26 mouse cellular contexts compared by ENCODE assay signal in the genomic region with DNA sequence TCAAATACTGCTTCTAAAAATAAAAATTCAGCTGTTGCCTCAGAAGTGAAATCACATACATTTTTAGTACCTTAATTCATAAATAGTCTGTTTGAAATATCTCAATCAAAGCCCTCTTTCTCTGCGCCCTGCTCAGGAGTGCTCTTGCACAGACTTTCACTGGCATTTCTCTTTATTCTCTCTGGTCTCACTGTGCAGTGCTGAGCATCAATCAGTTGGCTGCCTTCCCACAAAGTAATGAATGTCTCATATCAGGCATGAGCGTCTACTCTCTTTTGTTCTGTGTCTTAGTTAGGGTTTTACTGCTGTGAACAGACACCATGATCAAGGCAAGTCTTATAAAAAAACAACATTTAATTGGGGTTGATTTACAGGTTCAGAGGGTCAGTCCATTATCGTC.
DNase-seq lines count a peak whose midpoint lies in the region; ATAC-seq and TF ChIP-seq lines count a peak whose summit lies in the region.
"Had no signal": no experiment of that assay in that cellular context is flagged by ENCODE, and none has a peak within 500 bp of the region (broad histone marks: within the 10 kb centered on the region; RNA-seq: fewer than 3 reads in every experiment).

No protein-coding gene starts in this region.

- H3K27me3 ChIP-seq in midbrain, embryonic 12.5 days = no peaks in the 10 kb centered on the region
- H3K27me3 ChIP-seq in midbrain, embryonic 13.5 days = no peaks in the 10 kb centered on the region
- no peaks in the 10 kb centered on the region for H3K27me3 ChIP-seq in forebrain, embryonic 16.5 days (replicated peaks; ENCODE audit: control insufficient read depth, insufficient read depth, low read length)
- H3K27me3 ChIP-seq: heart, embryonic 12.5 days; liver, embryonic 15.5 days had no signal

- no peak overlapping the region for H3K4me2 ChIP-seq in midbrain, embryonic 12.5 days (replicated peaks)
- no peak overlapping the region for H3K4me2 ChIP-seq in midbrain, embryonic 13.5 days (replicated peaks)
- no peak overlapping the region for H3K4me2 ChIP-seq in forebrain, embryonic 16.5 days (ENCODE audit: low read length)
- H3K4me2 ChIP-seq: heart, embryonic 12.5 days; hindbrain, embryonic 14.5 days; liver, embryonic 15.5 days; lung, embryonic 14.5 days had no signal

- no peak overlapping the region for H3K27ac ChIP-seq in midbrain, embryonic 12.5 days (replicated peaks)
- no peak overlapping the region for H3K27ac ChIP-seq in midbrain, embryonic 13.5 days
- no peak overlapping the region for H3K27ac ChIP-seq in forebrain, embryonic 16.5 days (ENCODE audit: low read length)
- H3K27ac ChIP-seq: heart, adult 2 months; hindbrain, embryonic 14.5 days; liver, embryonic 15.5 days had no signal

- ATAC-seq in midbrain, embryonic 12.5 days (ENCODE audit: low FRiP score, low read depth) = peak; percentile 78
- ATAC-seq in midbrain, embryonic 13.5 days = no peak
- peak; percentile 76; the same call in 1 of the 2 replicates for ATAC-seq in forebrain, embryonic 16.5 days
- ATAC-seq in monocyte, adult 5-6 weeks (replicated peaks; ENCODE audit: insufficient number of reproducible peaks, low FRiP score, low TSS enrichment, poor library complexity, severe bottlenecking) = no peak
- ATAC-seq: activated CD4-positive, CD25-positive, alpha-beta regulatory T cell, adult 4 months; inflammation-experienced regulatory T-cells, adult 6 months had no signal

- no peak for TF ChIP-seq CTCF in brain, embryonic 14.5 days (IDR thresholded peaks at IDR 0.05; ENCODE audit: borderline replicate concordance, extremely low read depth, insufficient read depth, insufficient read length)

- DNase-seq in brain, adult 2 months (ENCODE audit: low read depth, low spot score) = peak; percentile 43
- peak; percentile 84 for DNase-seq in brain, embryonic 14.5 days (ENCODE audit: low read depth)
- DNase-seq in adrenal gland, postnatal 4 days (ENCODE audit: low spot score in 2 of 2) = no peak
- DNase-seq: adrenal gland, adult 8-10 months; B cell, adult 2 months; cerebellum, adult 11-12 months; cerebellum, adult 9-11 months; heart, adult 2 months; heart, postnatal 4 days; kidney, adult 11 months; kidney, postnatal 14 days; layer of hippocampus, adult 9-11 months; lung, embryonic 14.5 days; lung, postnatal 14 days; right cerebral cortex, postnatal 4 days; thymus, adult 2 months; thymus, postnatal 36 days had no signal

- H3K4me3 ChIP-seq in midbrain, embryonic 12.5 days = no peak overlapping the region
- no peak overlapping the region for H3K4me3 ChIP-seq in midbrain, embryonic 13.5 days (replicated peaks)
- H3K4me3 ChIP-seq in forebrain, embryonic 16.5 days (replicated peaks; ENCODE audit: low read length) = no peak overlapping the region
- H3K4me3 ChIP-seq: heart, adult 2 months; heart, embryonic 12.5 days; liver, embryonic 15.5 days had no signal

- WGBS in midbrain, embryonic 12.5 days = 82% methylated on average over 3 of the region's 3 CpGs
- WGBS in midbrain, embryonic 13.5 days = 61% methylated on average over 3 of the region's 3 CpGs
- WGBS in forebrain, embryonic 16.5 days = 22% methylated on average over 3 of the region's 3 CpGs

- H3K9me3 ChIP-seq in midbrain, embryonic 12.5 days = no peaks in the 10 kb centered on the region
- no peaks in the 10 kb centered on the region for H3K9me3 ChIP-seq in midbrain, embryonic 13.5 days
- no peaks in the 10 kb centered on the region for H3K9me3 ChIP-seq in forebrain, embryonic 16.5 days (ENCODE audit: control insufficient read depth, low read length)
- H3K9me3 ChIP-seq: heart, embryonic 12.5 days; liver, embryonic 15.5 days had no signal

- no peaks in the 10 kb centered on the region for H3K4me1 ChIP-seq in midbrain, embryonic 12.5 days
- H3K4me1 ChIP-seq in midbrain, embryonic 13.5 days (replicated peaks) = no peaks in the 10 kb centered on the region
- H3K4me1 ChIP-seq in forebrain, embryonic 16.5 days (replicated peaks; ENCODE audit: control insufficient read depth, insufficient read depth, low read length) = no peaks in the 10 kb centered on the region
- H3K4me1 ChIP-seq: heart, embryonic 12.5 days; liver, embryonic 15.5 days had no signal

- H3K9ac ChIP-seq in midbrain, embryonic 12.5 days (replicated peaks) = no peak overlapping the region
- no peak overlapping the region for H3K9ac ChIP-seq in midbrain, embryonic 13.5 days (replicated peaks)
- no peak overlapping the region for H3K9ac ChIP-seq in forebrain, embryonic 16.5 days (replicated peaks; ENCODE audit: low read depth, low read length)
- H3K9ac ChIP-seq: heart, embryonic 12.5 days; hindbrain, embryonic 14.5 days; liver, embryonic 15.5 days; lung, embryonic 14.5 days had no signal

- TF ChIP-seq POLR2A in brain, embryonic 14.5 days (IDR thresholded peaks at IDR 0.05; ENCODE audit: borderline replicate concordance, extremely low read depth, insufficient read depth, insufficient read length, poor library complexity, severe bottlenecking) = no peak

- H3K36me3 ChIP-seq in midbrain, embryonic 12.5 days = no peaks in the 10 kb centered on the region
- no peaks in the 10 kb centered on the region for H3K36me3 ChIP-seq in midbrain, embryonic 13.5 days
- H3K36me3 ChIP-seq in forebrain, embryonic 16.5 days (ENCODE audit: control insufficient read depth, insufficient read depth) = no peaks in the 10 kb centered on the region
- H3K36me3 ChIP-seq: heart, embryonic 12.5 days; liver, embryonic 15.5 days had no signal

Comparison
In these comparisons a context has a peak if more than half of its experiments do, and no peak if none do; other contexts are left out.
1. ATAC-seq: peak in midbrain, embryonic 12.5 days (single experiment) and forebrain, embryonic 16.5 days (single experiment); none in midbrain, embryonic 13.5 days (single experiment) and monocyte, adult 5-6 weeks (single experiment).
2. DNase-seq: peak in brain, adult 2 months (single experiment) and brain, embryonic 14.5 days (single experiment); none in adrenal gland, postnatal 4 days (0 of 2).